Mouse (Mus musculus) kidney, postnatal 0 days (tissue): ENCODE measurements around the gene Jak2. TPM values are rescaled to one million over a fixed set of nuclear protein-coding genes. Genes with fewer than 3 reads are reported as not detected.

ENCODE experiments used
- ATAC-seq: fragments of 200-750 bp; cut with Nextera tagmentation; replicated peaks from 2 replicates; pipeline ENCODE4 v1.8.0; 2017; ENCODE audit warnings: low read depth, moderate number of reproducible peaks, moderate TSS enrichment, moderate library complexity; ENCODE audit not compliant: low FRiP score
- DNase-seq: peaks from one replicate; pipeline ENCODE4 v3.0.0-alpha.2; 2016; ENCODE audit warnings: low spot score
- H3K27ac ChIP-seq: fragments of 300-500 bp; sonication (generic); 2 replicates; pipeline ENCODE4 v1.5.1; 2014; ENCODE audit warnings: mild to moderate bottlenecking
- H3K27me3 ChIP-seq: fragments of 300-500 bp; sonication (generic); 2 replicates; pipeline ENCODE4 v1.6.1; 2014; ENCODE audit warnings: low read length, mixed read lengths; ENCODE audit not compliant: insufficient read depth
- H3K36me3 ChIP-seq: fragments of 300-500 bp; sonication (generic); 2 replicates; pipeline ENCODE4 v1.6.1; 2014; ENCODE audit warnings: low read length, mixed read lengths; ENCODE audit not compliant: insufficient read depth
- H3K4me1 ChIP-seq: fragments of 300-500 bp; sonication (generic); replicated peaks from 2 replicates; pipeline ENCODE4 v1.6.1; 2014; ENCODE audit warnings: antibody characterized with exemption, low read length, mixed read lengths; ENCODE audit not compliant: insufficient read depth
- H3K4me2 ChIP-seq: fragments of 300-500 bp; sonication (generic); 2 replicates; pipeline ENCODE4 v1.6.1; 2014; ENCODE audit warnings: mild to moderate bottlenecking, low read length, moderate library complexity, mixed read lengths
- H3K4me3 ChIP-seq: fragments of 300-500 bp; sonication (generic); replicated peaks from 2 replicates; pipeline ENCODE4 v1.5.1; 2014; ENCODE audit warnings: low read depth, low read length
- H3K9ac ChIP-seq: fragments of 300-500 bp; sonication (generic); 2 replicates; pipeline ENCODE4 v1.6.1; 2014; ENCODE audit warnings: low read depth, low read length
- H3K9me3 ChIP-seq: fragments of 300-500 bp; sonication (generic); replicated peaks from 2 replicates; pipeline ENCODE4 v1.6.1; 2016; ENCODE audit warnings: low read length, inconsistent platforms, mixed read lengths
- CTCF ChIP-seq: IDR thresholded peaks from 2 replicates; pipeline ENCODE4 v1.5.1; 2016; ENCODE audit warnings: antibody characterized with exemption, low read depth, mild to moderate bottlenecking, moderate library complexity
- WGBS: fragments of 180-500 bp; shearing (Covaris S2); extraction: QIAGEN DNeasy Blood & Tissue Kit; methylation state at CpG from one replicate; pipeline ENCODE4 v1.1.7; 2014; 5-methylcytosine and 5-hydroxymethylcytosine counted together
- polyA plus RNA-seq: library from polyadenylated mRNA; unstranded; fragments of >200 nt; fragmentation: Nextera tagmentation; extraction: Ambion mirVana; gene quantifications from 2 replicates; pipeline ENCODE4 v1.2.1, GENCODE M21; 2015

Jak2 gene
- polyA plus RNA-seq, 1 experiment from 2014 or later = 9.8 TPM

DNA sequence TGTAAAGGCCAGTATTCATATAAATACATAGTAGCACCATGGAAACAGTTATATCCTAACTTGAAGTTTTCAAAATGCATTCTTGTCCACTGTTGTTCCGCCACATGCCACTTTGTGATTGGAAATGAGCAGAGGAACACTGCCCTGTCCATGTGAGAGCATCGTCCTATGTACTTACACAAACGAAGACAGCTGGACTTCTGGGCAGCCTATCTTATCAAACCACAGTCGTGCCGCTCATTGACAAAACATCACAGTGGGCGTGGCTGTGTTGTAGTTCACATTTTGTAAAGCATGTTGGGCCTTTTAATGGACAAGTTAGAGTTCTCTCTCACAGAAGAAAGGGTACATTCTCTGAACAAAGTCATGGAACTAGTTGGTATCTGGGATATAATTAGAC is 18.9 kb upstream of the Jak2 start:
- Histone ChIP-seq H3K4me1 (no peaks in the 10 kb centered on the region; the same call in 1 of the 2 replicates), H3K27ac (no peak overlapping the region), H3K36me3 (no peaks in the 10 kb centered on the region), H3K9me3 (no peaks in the 10 kb centered on the region), H3K4me3 (no peak overlapping the region), H3K27me3 (no peaks in the 10 kb centered on the region), H3K4me2 (no peak overlapping the region), H3K9ac (no peak overlapping the region)
- ATAC-seq = no peak
- WGBS = 90% methylated on average over 6 of the region's 6 CpGs
- no peak for TF ChIP-seq CTCF
- DNase-seq = no peak

DNA sequence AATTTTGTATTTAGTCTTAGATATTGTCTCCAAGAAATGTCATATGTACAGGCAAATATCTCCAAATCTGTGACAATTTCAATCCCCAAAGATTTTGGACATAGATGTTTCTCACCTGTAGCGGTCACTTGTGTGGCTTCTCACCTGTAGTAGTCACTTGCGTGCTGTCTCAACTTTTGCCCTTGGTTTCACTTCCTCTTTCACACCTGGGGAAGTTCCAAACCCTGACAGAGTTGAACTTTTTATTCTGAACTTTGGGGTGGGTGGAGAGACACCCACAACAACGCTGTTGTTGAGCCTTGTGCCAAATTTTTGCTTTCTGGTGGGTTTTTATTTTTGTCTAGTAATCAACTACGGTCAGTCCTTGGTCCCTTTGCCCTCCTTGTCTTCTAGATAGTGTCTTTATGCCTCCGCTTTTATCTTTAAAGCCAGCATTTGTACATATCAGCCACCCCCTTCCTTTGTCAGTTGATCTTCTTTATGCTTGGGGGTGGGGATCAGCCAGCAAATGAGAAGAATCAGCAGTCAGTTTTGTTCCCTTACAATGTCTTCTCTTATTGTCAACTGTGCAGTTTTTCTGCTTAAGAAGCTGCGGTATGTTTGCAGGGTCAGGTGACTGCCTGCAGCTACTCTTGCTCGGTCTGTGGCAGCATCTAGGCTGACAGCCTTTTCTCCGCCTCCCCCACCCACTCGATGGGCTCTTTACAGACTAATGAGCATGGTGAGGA is 14.8 kb upstream of the Jak2 start:
- Histone ChIP-seq H3K9ac (no peak overlapping the region), H3K4me2 (no peak overlapping the region), H3K27ac (no peak overlapping the region), H3K4me3 (no peak overlapping the region), H3K36me3 (no peaks in the 10 kb centered on the region), H3K4me1 (no peaks in the 10 kb centered on the region; the same call in 1 of the 2 replicates), H3K9me3 (no peaks in the 10 kb centered on the region), H3K27me3 (no peaks in the 10 kb centered on the region)
- TF ChIP-seq CTCF = no peak
- no peak for ATAC-seq
- DNase-seq = peak; percentile 10
- 58% methylated on average over 9 of the region's 9 CpGs for WGBS

DNA sequence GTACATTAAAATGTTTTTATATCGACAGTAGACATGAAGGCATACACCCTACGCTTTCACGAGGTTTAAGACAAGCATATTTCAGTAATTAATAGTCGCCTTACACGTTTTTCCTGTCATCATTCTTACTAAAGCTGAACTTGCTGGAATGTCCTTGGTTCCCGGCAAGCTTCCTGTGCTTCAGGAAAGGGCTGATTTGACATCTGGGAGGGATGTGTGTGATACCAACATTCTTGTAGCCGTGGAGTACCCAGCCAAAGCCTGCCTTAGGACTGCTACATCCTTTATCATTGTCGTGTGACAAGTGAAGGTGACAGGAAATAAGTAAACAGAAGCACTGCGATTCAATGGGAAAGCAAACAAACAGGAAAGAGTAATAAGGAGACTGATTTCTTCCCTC is 13.5 kb upstream of the Jak2 start:
- no peak for TF ChIP-seq CTCF
- Histone ChIP-seq H3K36me3 (no peaks in the 10 kb centered on the region), H3K4me1 (no peaks in the 10 kb centered on the region; the same call in 1 of the 2 replicates), H3K9ac (no peak overlapping the region), H3K9me3 (no peaks in the 10 kb centered on the region), H3K4me3 (no peak overlapping the region), H3K4me2 (peak overlapping the region; percentile 6; the same call in 1 of the 2 replicates), H3K27ac (no peak overlapping the region), H3K27me3 (no peaks in the 10 kb centered on the region)
- 27% methylated on average over 9 of the region's 9 CpGs for WGBS
- no peak for ATAC-seq
- DNase-seq = peak; percentile 69

DNA sequence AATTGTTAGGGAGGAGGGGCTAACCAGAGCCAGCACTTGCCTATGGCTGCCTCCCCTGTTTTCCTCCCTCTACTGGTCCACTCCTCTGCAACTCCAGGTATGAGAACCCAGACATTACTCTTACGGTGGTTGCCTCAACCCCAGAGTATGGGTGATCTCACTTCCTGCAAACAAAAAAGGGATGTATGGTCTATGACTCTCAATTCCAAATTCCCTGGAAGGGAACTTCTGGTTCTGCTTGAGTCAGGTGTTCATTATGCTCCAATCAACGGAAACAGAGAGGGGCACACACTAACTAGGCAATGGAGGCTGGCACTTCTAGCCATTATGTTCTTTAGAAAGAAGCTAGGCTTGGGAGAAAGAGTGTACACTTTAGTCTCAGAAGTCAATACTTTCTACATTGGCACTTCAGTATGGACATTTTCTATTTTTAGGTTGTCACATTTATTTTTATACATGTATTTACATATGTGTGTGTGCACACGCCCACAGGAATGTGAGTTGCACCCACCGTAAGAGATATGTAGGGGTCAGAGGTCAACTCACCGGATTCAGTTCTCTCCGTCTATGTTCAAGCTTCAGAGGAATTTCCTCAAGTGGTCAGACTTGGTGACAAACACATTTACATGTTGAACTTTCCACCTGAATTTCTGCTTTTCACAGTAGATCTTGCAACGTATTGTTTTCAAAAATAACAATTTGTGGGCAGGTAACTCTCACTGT is 12.0 kb upstream of the Jak2 start:
- H3K9ac ChIP-seq = no peak overlapping the region
- no peaks in the 10 kb centered on the region for H3K27me3 ChIP-seq
- no peaks in the 10 kb centered on the region for H3K9me3 ChIP-seq
- H3K4me2 ChIP-seq = no peak overlapping the region
- no peak overlapping the region for H3K27ac ChIP-seq
- H3K4me3 ChIP-seq = no peak overlapping the region
- TF ChIP-seq CTCF = no peak
- ATAC-seq = no peak
- DNase-seq = no peak
- H3K36me3 ChIP-seq = no peaks in the 10 kb centered on the region
- 64% methylated on average over 7 of the region's 7 CpGs for WGBS
- no peaks in the 10 kb centered on the region; the same call in 1 of the 2 replicates for H3K4me1 ChIP-seq

DNA sequence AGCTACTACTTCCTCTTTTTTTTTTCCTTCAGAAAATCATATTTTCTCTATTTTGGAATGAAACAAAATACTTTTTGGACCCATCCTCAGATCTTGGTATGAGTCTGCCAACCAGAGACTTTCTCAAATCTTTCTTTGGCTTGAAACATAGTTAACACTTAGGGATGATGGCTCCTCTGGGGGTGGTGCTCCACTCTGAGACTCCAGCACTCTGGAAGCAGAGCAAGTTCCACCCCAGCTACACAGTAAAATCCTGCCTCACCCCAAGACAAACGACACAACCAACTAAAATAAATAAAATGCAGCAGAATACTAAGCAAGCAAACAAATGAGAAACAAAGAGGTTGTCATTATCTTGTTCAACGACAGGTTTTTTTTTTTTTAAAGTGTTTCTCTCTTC is 11.0 kb upstream of the Jak2 start:
- H3K27ac ChIP-seq = no peak overlapping the region
- no peaks in the 10 kb centered on the region for H3K27me3 ChIP-seq
- TF ChIP-seq CTCF = no peak
- no peak overlapping the region for H3K9ac ChIP-seq
- no peak overlapping the region for H3K4me3 ChIP-seq
- H3K4me1 ChIP-seq = no peaks in the 10 kb centered on the region; the same call in 1 of the 2 replicates
- 67% methylated on average over 2 of the region's 2 CpGs for WGBS
- H3K36me3 ChIP-seq = no peaks in the 10 kb centered on the region
- DNase-seq (no peak), ATAC-seq (no peak)
- H3K4me2 ChIP-seq = no peak overlapping the region
- H3K9me3 ChIP-seq = no peaks in the 10 kb centered on the region

DNA sequence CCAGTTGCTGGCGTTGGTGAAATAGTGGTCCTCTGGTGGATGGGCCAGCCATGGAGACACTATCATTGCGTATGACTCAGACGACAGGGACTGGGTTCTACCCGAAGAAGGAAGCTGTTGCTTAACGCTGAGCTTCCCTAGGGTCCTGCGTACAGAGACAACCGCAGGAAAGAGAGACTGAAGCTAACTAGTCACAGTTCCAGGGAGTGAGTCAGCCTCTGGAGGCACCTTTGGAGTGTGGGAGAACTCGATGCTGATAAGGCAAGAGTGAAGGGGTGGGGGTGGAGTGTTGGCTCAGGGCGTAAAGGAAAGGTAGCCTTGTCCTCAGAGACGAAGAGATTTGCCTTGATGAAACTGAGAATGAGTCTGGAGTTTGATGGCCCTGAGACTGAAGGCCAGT is 10.0 kb upstream of the Jak2 start:
- DNase-seq (no peak), ATAC-seq (no peak)
- H3K27ac ChIP-seq = no peak overlapping the region
- H3K4me1 ChIP-seq = no peaks in the 10 kb centered on the region; the same call in 1 of the 2 replicates
- H3K9me3 ChIP-seq = no peaks in the 10 kb centered on the region
- no peak overlapping the region for H3K9ac ChIP-seq
- no peaks in the 10 kb centered on the region for H3K27me3 ChIP-seq
- H3K36me3 ChIP-seq = no peaks in the 10 kb centered on the region
- no peak overlapping the region for H3K4me3 ChIP-seq
- 84% methylated on average over 10 of the region's 10 CpGs for WGBS
- H3K4me2 ChIP-seq = no peak overlapping the region
- no peak for TF ChIP-seq CTCF
